Mouse (Mus musculus) C2C12 (cell line): ENCODE measurements around the gene Slc5a3.

Experiments
- CEBPB ChIP-seq: IDR thresholded peaks from one replicate; pipeline ENCODE4 v1.6.1; 2011; ENCODE audit warnings: low read depth, mild to moderate bottlenecking, control low read depth, moderate library complexity
- CTCF ChIP-seq: IDR thresholded peaks from one replicate; pipeline ENCODE4 v1.5.1; 2011; ENCODE audit not compliant: control insufficient read depth, insufficient read depth, insufficient read length
- FOSL1 ChIP-seq: IDR thresholded peaks from one replicate; pipeline ENCODE4 v1.8.0; 2011; ENCODE audit warnings: mild to moderate bottlenecking, low read length; ENCODE audit not compliant: poor library complexity, insufficient read depth, severe bottlenecking
- MAX ChIP-seq: IDR thresholded peaks from one replicate; pipeline ENCODE4 v1.6.1; 2011; ENCODE audit warnings: mild to moderate bottlenecking, control low read depth
- USF1 ChIP-seq: IDR thresholded peaks from one replicate; pipeline ENCODE4 v1.6.1; 2011; ENCODE audit warnings: low read depth, mild to moderate bottlenecking, control low read depth, moderate library complexity

- no peak for TF ChIP-seq CTCF
- no peak for TF ChIP-seq USF1
- TF ChIP-seq MAX = no peak
- no peak for TF ChIP-seq CEBPB
- TF ChIP-seq FOSL1 = no peak
These were observed 20.1 kb upstream of the Slc5a3 start for GRCm38 (mm10) chr16:92037891-92038607.
